ENCODE assay signal across 10 mouse cellular contexts in genomic region chr8:109917277-109917676, GRCm38 (mm10). TPM values are rescaled to one million over a fixed set of nuclear protein-coding genes. Genes with fewer than 3 reads are reported as not detected.
DNase-seq lines count a peak whose midpoint lies in the region; ATAC-seq and TF ChIP-seq lines count a peak whose summit lies in the region.
"Had no signal": no experiment of that assay in that cellular context is flagged by ENCODE, and none has a peak within 500 bp of the region (broad histone marks: within the 10 kb centered on the region; RNA-seq: fewer than 3 reads in every experiment).

No protein-coding gene starts in this region.

- TF ChIP-seq CTCF in MEL (IDR thresholded peaks at IDR 0.05 in 2 of 3, conservative IDR thresholded peaks at IDR 0.05 in 1 of 3; ENCODE audit: control insufficient read depth in 1 of 3, insufficient read depth in 1 of 3, low read depth in 2 of 3, low read length in 3 of 3, poor library complexity in 1 of 3, severe bottlenecking in 1 of 3), result peak; percentile 70 to 79 (median 71)
- TF ChIP-seq CTCF in stomach, postnatal 0 days (IDR thresholded peaks at IDR 0.05; ENCODE audit: low read depth), result peak; percentile 89

- no peaks in the 10 kb centered on the region for H3K4me1 ChIP-seq in kidney, embryonic 16.5 days (ENCODE audit: insufficient read depth, low read length)
- no peaks in the 10 kb centered on the region for H3K4me1 ChIP-seq in MEL (ENCODE audit: control insufficient read depth in 1 of 2, insufficient read depth in 2 of 2, low read length in 2 of 2)
- no peaks in the 10 kb centered on the region for H3K4me1 ChIP-seq in stomach, postnatal 0 days (replicated peaks; ENCODE audit: control insufficient read depth, insufficient read depth)

- peak; percentile 79 for TF ChIP-seq RAD21 in MEL (IDR thresholded peaks at IDR 0.05; ENCODE audit: low read depth, low read length)

- H3K79me2 ChIP-seq in MEL (ENCODE audit: control insufficient read depth, insufficient read depth, low read length, poor library complexity), result no peaks in the 10 kb centered on the region

- H3K27me3 ChIP-seq in kidney, embryonic 16.5 days (ENCODE audit: insufficient read depth, low read length), result no peaks in the 10 kb centered on the region
- H3K27me3 ChIP-seq in MEL (ENCODE audit: control insufficient read depth in 1 of 2, insufficient read depth in 2 of 2, low read length in 2 of 2), result no peaks in the 10 kb centered on the region
- H3K27me3 ChIP-seq in stomach, postnatal 0 days (ENCODE audit: control insufficient read depth, insufficient read depth, low read length), result no peaks in the 10 kb centered on the region
- H3K27me3 ChIP-seq: embryonic facial prominence, embryonic 15.5 days had no signal

- ATAC-seq in kidney, embryonic 16.5 days (ENCODE audit: low FRiP score, low TSS enrichment), result no peak
- peak; percentile 71; the same call in 1 of the 2 replicates for ATAC-seq in stomach, postnatal 0 days (ENCODE audit: low FRiP score, low TSS enrichment)

- H3K36me3 ChIP-seq in kidney, embryonic 16.5 days (ENCODE audit: insufficient read depth, low read length), result peaks cover 10% of the 10 kb centered on the region; the same call in 1 of the 2 replicates
- no peaks in the 10 kb centered on the region; a peak in 1 of 4 replicates for H3K36me3 ChIP-seq in MEL (ENCODE audit: control insufficient read depth in 1 of 2, insufficient read depth in 2 of 2, low read length in 2 of 2)
- H3K36me3 ChIP-seq in stomach, postnatal 0 days (ENCODE audit: control insufficient read depth, insufficient read depth, low read length), result peaks cover 8% of the 10 kb centered on the region; the same call in 1 of the 2 replicates

- TF ChIP-seq EP300 in MEL (IDR thresholded peaks at IDR 0.05; ENCODE audit: low read depth in 1 of 2, low read length in 2 of 2), result no peak
- no peak for TF ChIP-seq EP300 in stomach, postnatal 0 days (optimal IDR thresholded peaks at IDR 0.05)

- H3K9me3 ChIP-seq in kidney, embryonic 16.5 days (ENCODE audit: low read length), result no peaks in the 10 kb centered on the region
- H3K9me3 ChIP-seq in MEL (replicated peaks; ENCODE audit: insufficient read depth, low read length), result no peaks in the 10 kb centered on the region
- H3K9me3 ChIP-seq in stomach, postnatal 0 days (ENCODE audit: control insufficient read depth, low read length), result no peaks in the 10 kb centered on the region
- H3K9me3 ChIP-seq: embryonic facial prominence, embryonic 15.5 days had no signal

- no peak overlapping the region for H3K4me2 ChIP-seq in kidney, embryonic 16.5 days (replicated peaks; ENCODE audit: low read depth, low read length)
- no peak overlapping the region for H3K4me2 ChIP-seq in stomach, postnatal 0 days (replicated peaks; ENCODE audit: low read depth)
- H3K4me2 ChIP-seq: embryonic facial prominence, embryonic 15.5 days had no signal

- no peak overlapping the region for H3K27ac ChIP-seq in kidney, embryonic 16.5 days (ENCODE audit: low read length)
- H3K27ac ChIP-seq in MEL (ENCODE audit: control insufficient read depth, low read depth, low read length), result no peak overlapping the region
- no peak overlapping the region for H3K27ac ChIP-seq in stomach, postnatal 0 days (replicated peaks)
- H3K27ac ChIP-seq: embryonic facial prominence, embryonic 15.5 days; macrophage had no signal

- DNase-seq in kidney, adult 18-20 months, result peak; percentile 63
- peak; percentile 66 for DNase-seq in MEL (ENCODE audit: low read depth, low spot score)
- peak; percentile 48 to 51 for DNase-seq in cerebellum, adult 18-20 months
- DNase-seq in gastrocnemius, postnatal 10 days, result peak; percentile 26
- peak; percentile 58 to 69 for DNase-seq in kidney, postnatal 4 days
- peak; percentile 68 for DNase-seq in lung, postnatal 25 days (ENCODE audit: low spot score)
- peak; percentile 62 for DNase-seq in stomach, postnatal 0 days (ENCODE audit: low spot score)

- 52% methylated on average over 4 of the region's 4 CpGs for WGBS in kidney, embryonic 16.5 days
- 48% methylated on average over 4 of the region's 4 CpGs for WGBS in stomach, postnatal 0 days

- H3K4me3 ChIP-seq in kidney, embryonic 16.5 days (ENCODE audit: low read length), result no peak overlapping the region
- H3K4me3 ChIP-seq in MEL (ENCODE audit: control insufficient read depth in 1 of 2, insufficient read depth in 1 of 2, low read depth in 2 of 2, low read length in 2 of 2), result no peak overlapping the region
- no peak overlapping the region for H3K4me3 ChIP-seq in stomach, postnatal 0 days (ENCODE audit: low read depth, low read length)
- H3K4me3 ChIP-seq: embryonic facial prominence, embryonic 15.5 days had no signal

- no peak overlapping the region for H3K9ac ChIP-seq in kidney, embryonic 16.5 days (replicated peaks; ENCODE audit: low read length)
- H3K9ac ChIP-seq in MEL (ENCODE audit: control insufficient read depth, low read depth, low read length, poor library complexity, severe bottlenecking), result no peak overlapping the region
- H3K9ac ChIP-seq in stomach, postnatal 0 days (ENCODE audit: low read length), result no peak overlapping the region
- H3K9ac ChIP-seq: embryonic facial prominence, embryonic 15.5 days had no signal

- TF ChIP-seq POLR2A in MEL (IDR thresholded peaks at IDR 0.05; ENCODE audit: control insufficient read depth in 1 of 2, insufficient read depth in 1 of 2, low read depth in 1 of 2, low read length in 2 of 2, poor library complexity in 1 of 2), result no peak

TF ChIP-seq in MEL, 35 proteins besides CTCF, POLR2A, EP300 and RAD21:
- TF ChIP-seq POLR2AphosphoS2 (IDR thresholded peaks at IDR 0.05; ENCODE audit: low read length) (no peak), ZKSCAN1 (IDR thresholded peaks at IDR 0.05; ENCODE audit: low read depth, low read length) (no peak), MYB (IDR thresholded peaks at IDR 0.05; ENCODE audit: low read depth, low read length) (no peak), MXI1 (IDR thresholded peaks at IDR 0.05; ENCODE audit: low read depth, low read length) (no peak), NRF1 (IDR thresholded peaks at IDR 0.05; ENCODE audit: insufficient read depth, low read depth, low read length, poor library complexity, severe bottlenecking) (no peak), CHD2 (IDR thresholded peaks at IDR 0.05; ENCODE audit: low read length) (no peak), ZC3H11A (IDR thresholded peaks at IDR 0.05; ENCODE audit: low read depth, low read length) (peak; percentile 52; the same call in 1 of the 2 replicates), TAL1 (IDR thresholded peaks at IDR 0.05; ENCODE audit: low read length) (no peak), HCFC1 (IDR thresholded peaks at IDR 0.05; ENCODE audit: low read depth, low read length) (no peak), TCF12 (IDR thresholded peaks at IDR 0.05; ENCODE audit: low read depth, low read length) (no peak), USF1 (IDR thresholded peaks at IDR 0.05; ENCODE audit: low read depth, low read length) (no peak), SIN3A (IDR thresholded peaks at IDR 0.05; ENCODE audit: low read length) (0 out of 2 replicates have a peak, but pooled peaks have one; percentile 18), SMC3 (IDR thresholded peaks at IDR 0.05; ENCODE audit: low read depth, low read length) (peak; percentile 85), NELFE (IDR thresholded peaks at IDR 0.05; ENCODE audit: low read depth, low read length) (no peak), ELF1 (IDR thresholded peaks at IDR 0.05; ENCODE audit: low read depth, low read length) (no peak), TBP (IDR thresholded peaks at IDR 0.05; ENCODE audit: low read depth, low read length) (no peak), RCOR1 (IDR thresholded peaks at IDR 0.05; ENCODE audit: low read depth, low read length) (no peak), GATA1 (IDR thresholded peaks at IDR 0.05; ENCODE audit: low read depth, low read length) (no peak), MAFK (IDR thresholded peaks at IDR 0.05; ENCODE audit: borderline replicate concordance, low read depth, low read length) (0 out of 2 replicates have a peak, but pooled peaks have one; percentile 32), MAX (IDR thresholded peaks at IDR 0.05; ENCODE audit: low read length) (no peak), BHLHE40 (IDR thresholded peaks at IDR 0.05; ENCODE audit: borderline replicate concordance, low read depth, low read length) (no peak), ZNF384 (IDR thresholded peaks at IDR 0.05; ENCODE audit: low read depth, low read length) (no peak), MAZ (IDR thresholded peaks at IDR 0.05; ENCODE audit: low read depth, low read length) (no peak), CHD1 (IDR thresholded peaks at IDR 0.05; ENCODE audit: low read depth, low read length) (no peak), USF2 (IDR thresholded peaks at IDR 0.05; ENCODE audit: borderline replicate concordance in 1 of 2, insufficient read depth in 1 of 2, low read depth in 1 of 2, low read length in 2 of 2) (no peak)
TF ChIP-seq in MEL: peak in this region for 4.

RNA-seq across cellular contexts. Expression of gene Marveld3, which starts 44.7 kb away (rescaled TPM):
- 3.9 and 4.0 TPM in 2 replicates for polyA plus RNA-seq in kidney, embryonic 16.5 days (2015; fragmentation: Nextera tagmentation; extraction: Ambion mirVana)
- total RNA-seq in MEL (2012; rRNA removed), result not detected in 2 replicates
- not detected for polyA plus RNA-seq in MEL (2012; ENCODE audit: insufficient read depth in 1 of 2, insufficient read length in 2 of 2, low read depth in 1 of 2, low replicate concordance in 2 of 2, missing spikeins in 1 of 2)
- total RNA-seq in gastrocnemius, postnatal 10 days (2021), result under 1 TPM; 0.25 to 0.26 TPM
- polyA plus RNA-seq in stomach, postnatal 0 days (2015; fragmentation: Nextera tagmentation; extraction: Ambion mirVana), result 3.2 and 4.1 TPM in 2 replicates
- polyA plus RNA-seq: macrophage had no signal

RNA-seq across cellular contexts. Expression of gene Phlpp2, which starts 48.9 kb away (rescaled TPM):
- polyA plus RNA-seq in kidney, embryonic 16.5 days (2015; fragmentation: Nextera tagmentation; extraction: Ambion mirVana), result 2.6 and 2.7 TPM in 2 replicates
- 1.7 and 2.1 TPM in 2 replicates for total RNA-seq in MEL (2012; rRNA removed)
- 1 to 10 TPM in 1 of 2 experiments, not detected in 1; 5.9 TPM for polyA plus RNA-seq in MEL (2012; ENCODE audit: insufficient read depth in 1 of 2, insufficient read length in 2 of 2, low read depth in 1 of 2, low replicate concordance in 2 of 2, missing spikeins in 1 of 2)
- total RNA-seq in gastrocnemius, postnatal 10 days (2021), result 1 to 10 TPM; 3.0 to 5.2 TPM
- polyA plus RNA-seq in stomach, postnatal 0 days (2015; fragmentation: Nextera tagmentation; extraction: Ambion mirVana), result 0.53 and 0.81 TPM in 2 replicates
